8 mouse cellular contexts compared by ENCODE assay signal in the genomic region with DNA sequence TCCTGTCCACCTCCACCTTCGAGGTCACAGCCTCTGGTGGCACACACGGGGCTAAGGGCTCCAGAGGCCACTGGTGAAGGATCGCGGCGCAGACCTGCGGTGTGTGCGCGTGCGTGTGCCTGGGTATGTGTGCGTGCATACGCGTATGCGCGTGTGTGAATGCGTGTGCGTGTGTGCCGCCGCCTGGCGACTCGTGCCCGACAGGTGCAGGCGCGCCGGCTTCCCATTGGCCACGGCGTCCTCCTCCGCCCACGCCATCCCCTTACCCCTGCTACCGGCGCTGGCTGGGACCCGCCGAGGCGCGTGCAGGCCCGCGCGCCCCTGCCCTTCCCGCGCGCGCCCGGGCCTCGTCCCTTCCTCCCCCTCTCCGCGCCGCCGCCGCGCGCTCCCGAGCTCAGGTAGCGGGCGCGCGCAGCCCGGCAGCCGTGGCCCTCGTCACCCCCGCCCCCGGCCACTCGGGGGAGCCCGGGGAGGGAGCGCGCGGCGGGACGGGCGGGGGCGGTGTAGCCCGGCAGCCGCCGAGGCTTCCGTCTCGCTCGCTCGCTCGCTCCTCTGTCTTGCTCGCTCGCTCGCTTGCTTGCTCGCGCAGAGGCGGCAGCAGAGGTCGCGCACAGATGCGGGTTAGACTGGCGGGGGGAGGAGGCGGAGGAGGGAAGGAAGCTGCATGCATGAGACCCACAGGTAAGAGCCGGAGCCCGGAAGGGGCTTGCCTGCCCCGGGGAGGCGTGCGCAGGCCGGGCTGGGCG. TPM values are rescaled to one million over a fixed set of nuclear protein-coding genes. Genes with fewer than 3 reads are reported as not detected.
DNase-seq lines count a peak whose midpoint lies in the region; ATAC-seq and TF ChIP-seq lines count a peak whose summit lies in the region.

Susd4 (plus strand) TSS at position 145 of the 746 bp plus-strand sequence.

- WGBS in embryonic facial prominence, embryonic 10.5 days, result 2% methylated on average over 87 of the region's 95 CpGs
- WGBS in heart, postnatal 0 days, result under 1% methylated on average over 77 of the region's 95 CpGs
- 1% methylated on average over 93 of the region's 95 CpGs for WGBS in liver, embryonic 15.5 days (ENCODE audit: insufficient replicate concordance)
- WGBS in neural tube, embryonic 13.5 days, result 1% methylated on average over 90 of the region's 95 CpGs
- 1% methylated on average over 92 of the region's 95 CpGs for WGBS in thymus, adult 2 months

- peaks cover 56% of the 10 kb centered on the region for H3K27me3 ChIP-seq in embryonic facial prominence, embryonic 10.5 days (replicated peaks; ENCODE audit: low read depth, poor library complexity, severe bottlenecking)
- H3K27me3 ChIP-seq in heart, postnatal 0 days (ENCODE audit: control insufficient read depth, insufficient read depth, low read length), result peaks cover 31% of the 10 kb centered on the region
- peaks cover 41% of the 10 kb centered on the region for H3K27me3 ChIP-seq in liver, embryonic 15.5 days
- peaks cover 4% of the 10 kb centered on the region; the same call in 1 of the 2 replicates for H3K27me3 ChIP-seq in neural tube, embryonic 13.5 days
- H3K27me3 ChIP-seq in thymus, adult 2 months (ENCODE audit: control insufficient read depth, insufficient read depth, low read length), result no peaks in the 10 kb centered on the region; the same call in 1 of the 2 replicates

- DNase-seq in spleen, adult 18-20 months, result peak; percentile 10 to 13
- no peak for DNase-seq in spleen, adult 12 weeks (ENCODE audit: low spot score)
- DNase-seq in embryonic facial prominence, embryonic 10.5 days (ENCODE audit: low spot score), result peak; percentile 82
- peak; percentile 28 for DNase-seq in heart, postnatal 0 days (ENCODE audit: low spot score)
- DNase-seq in kidney, postnatal 36 days, result peak; percentile 33 to 68
- peak; percentile 87 for DNase-seq in thymus, adult 2 months

- H3K4me3 ChIP-seq in embryonic facial prominence, embryonic 10.5 days, result peak within 1 kb of the TSS; percentile 63
- H3K4me3 ChIP-seq in heart, postnatal 0 days (ENCODE audit: low read depth, low read length), result peak within 1 kb of the TSS; percentile 66
- H3K4me3 ChIP-seq in liver, embryonic 15.5 days (replicated peaks), result peak within 1 kb of the TSS; percentile 53
- peak within 1 kb of the TSS; percentile 53 for H3K4me3 ChIP-seq in neural tube, embryonic 13.5 days
- peak within 1 kb of the TSS; percentile 9 for H3K4me3 ChIP-seq in thymus, adult 2 months (ENCODE audit: control insufficient read depth, insufficient read depth, low read length)

- H3K9me3 ChIP-seq in embryonic facial prominence, embryonic 10.5 days, result no peaks in the 10 kb centered on the region
- H3K9me3 ChIP-seq in heart, postnatal 0 days (replicated peaks; ENCODE audit: control insufficient read depth, low read length), result no peaks in the 10 kb centered on the region; the same call in 1 of the 2 replicates
- H3K9me3 ChIP-seq in liver, embryonic 15.5 days (replicated peaks), result no peaks in the 10 kb centered on the region
- H3K9me3 ChIP-seq in neural tube, embryonic 13.5 days, result no peaks in the 10 kb centered on the region

- H3K4me1 ChIP-seq in embryonic facial prominence, embryonic 10.5 days, result peaks cover 31% of the 10 kb centered on the region
- H3K4me1 ChIP-seq in heart, postnatal 0 days (ENCODE audit: control insufficient read depth, insufficient read depth), result peaks cover 4% of the 10 kb centered on the region; the same call in 1 of the 2 replicates
- 0 out of 2 replicates have a peak, but pooled peaks cover 7% of the 10 kb centered on the region for H3K4me1 ChIP-seq in liver, embryonic 15.5 days (replicated peaks)
- peaks cover 40% of the 10 kb centered on the region for H3K4me1 ChIP-seq in neural tube, embryonic 13.5 days (replicated peaks)
- H3K4me1 ChIP-seq in thymus, adult 2 months (replicated peaks; ENCODE audit: control insufficient read depth, insufficient read depth, low read length), result peaks cover 7% of the 10 kb centered on the region; the same call in 1 of the 2 replicates

- no peaks in the 10 kb centered on the region for H3K36me3 ChIP-seq in embryonic facial prominence, embryonic 10.5 days (replicated peaks)
- H3K36me3 ChIP-seq in heart, postnatal 0 days (replicated peaks; ENCODE audit: control insufficient read depth, insufficient read depth, low read length), result no peaks in the 10 kb centered on the region
- no peaks in the 10 kb centered on the region for H3K36me3 ChIP-seq in liver, embryonic 15.5 days (replicated peaks)
- peaks cover 8% of the 10 kb centered on the region; the same call in 1 of the 2 replicates for H3K36me3 ChIP-seq in neural tube, embryonic 13.5 days
- no peaks in the 10 kb centered on the region for H3K36me3 ChIP-seq in thymus, adult 2 months (ENCODE audit: control insufficient read depth, insufficient read depth, low read length)

- no peak for TF ChIP-seq EP300 in heart, postnatal 0 days (IDR thresholded peaks at IDR 0.05; ENCODE audit: low read depth)

- TF ChIP-seq CTCF in heart, postnatal 0 days (IDR thresholded peaks at IDR 0.05; ENCODE audit: low read depth), result 0 out of 2 replicates have a peak, but pooled peaks have one; percentile 10
- no peak for TF ChIP-seq CTCF in thymus, adult 2 months (IDR thresholded peaks at IDR 0.05; ENCODE audit: borderline replicate concordance, control insufficient read depth, extremely low read depth, insufficient read depth, low read length, poor library complexity)

- H3K9ac ChIP-seq in heart, postnatal 0 days (replicated peaks; ENCODE audit: low read depth, low read length), result peak within 1 kb of the TSS; percentile 32
- no peak within 1 kb of the TSS; the same call in 1 of the 2 replicates for H3K9ac ChIP-seq in liver, embryonic 15.5 days
- H3K9ac ChIP-seq in neural tube, embryonic 13.5 days, result peak within 1 kb of the TSS; percentile 82

- peak; percentile 82 for ATAC-seq in heart, postnatal 0 days (ENCODE audit: insufficient read depth, low read depth)
- ATAC-seq in liver, embryonic 15.5 days (ENCODE audit: insufficient read depth), result peak; percentile 37
- ATAC-seq in neural tube, embryonic 13.5 days (ENCODE audit: low read depth), result peak; percentile 94

- H3K27ac ChIP-seq in embryonic facial prominence, embryonic 10.5 days (replicated peaks), result peak within 1 kb of the TSS; percentile 79
- no peak within 1 kb of the TSS for H3K27ac ChIP-seq in heart, postnatal 0 days (ENCODE audit: low read depth)
- no peak within 1 kb of the TSS for H3K27ac ChIP-seq in liver, embryonic 15.5 days (replicated peaks)
- H3K27ac ChIP-seq in neural tube, embryonic 13.5 days (replicated peaks), result peak within 1 kb of the TSS; percentile 94
- H3K27ac ChIP-seq in thymus, adult 2 months (ENCODE audit: control insufficient read depth, insufficient read depth, low read length), result no peak within 1 kb of the TSS

- H3K4me2 ChIP-seq in heart, postnatal 0 days (ENCODE audit: low read depth, low read length), result peak within 1 kb of the TSS; percentile 98
- H3K4me2 ChIP-seq in liver, embryonic 15.5 days, result peak within 1 kb of the TSS; percentile 68
- peak within 1 kb of the TSS; percentile 87 for H3K4me2 ChIP-seq in neural tube, embryonic 13.5 days

- TF ChIP-seq POLR2A in thymus, adult 2 months (IDR thresholded peaks at IDR 0.05; ENCODE audit: control insufficient read depth, extremely low read depth, insufficient read depth, low read length, poor library complexity), result no peak

RNA-seq across cellular contexts. Expression of gene Susd4, which starts in this region (rescaled TPM):
- 13.5 and 14.9 TPM in 2 replicates for polyA plus RNA-seq in embryonic facial prominence, embryonic 10.5 days (2016; fragmentation: Nextera tagmentation; extraction: Ambion mirVana)
- total RNA-seq in heart, postnatal 0 days (2014; rRNA removed; ENCODE audit: low replicate concordance), result 0.85 and 6.4 TPM in 2 replicates
- 1.8 and 2.2 TPM in 2 replicates for polyA plus RNA-seq in heart, postnatal 0 days (2015; fragmentation: Nextera tagmentation; extraction: Ambion mirVana)
- 0.81 and 1.1 TPM in 2 replicates for polyA plus RNA-seq in liver, embryonic 15.5 days (2015; fragmentation: Nextera tagmentation; extraction: Ambion mirVana)
- polyA plus RNA-seq in neural tube, embryonic 13.5 days (2015; fragmentation: Nextera tagmentation; extraction: Ambion mirVana), result 72.3 and 73.9 TPM in 2 replicates
- polyA plus RNA-seq in thymus, adult 2 months (2012; rRNA removed), result 3.0 and 4.3 TPM in 2 replicates

Comparison
In these comparisons a context has a peak if more than half of its experiments do, and no peak if none do; other contexts are left out.
1. H3K27ac ChIP-seq: peak in embryonic facial prominence, embryonic 10.5 days (single experiment) and neural tube, embryonic 13.5 days (single experiment); none in heart, postnatal 0 days (single experiment), liver, embryonic 15.5 days (single experiment) and thymus, adult 2 months (single experiment).
2. H3K4me3 ChIP-seq: peak in every context shown above with its lines; median percentile 66 in heart, postnatal 0 days; 63 in embryonic facial prominence, embryonic 10.5 days; 53 in liver, embryonic 15.5 days; 53 in neural tube, embryonic 13.5 days; 9 in thymus, adult 2 months.
3. ATAC-seq: peak in every context shown above with its lines; median percentile 94 in neural tube, embryonic 13.5 days; 82 in heart, postnatal 0 days; 37 in liver, embryonic 15.5 days.
4. Peak in every context shown above with its lines, with median percentiles within 50 percentile points of each other: H3K4me2 ChIP-seq.